Mouse (Mus musculus) 416B (cell line): ENCODE measurements around the gene Phospho1.
A peak's percentile ranks its signal among the peaks of the same experiment; 100 is the strongest.

Experiments used
- DNase-seq: peaks from one replicate; pipeline ENCODE4 v3.0.0; 2011; ENCODE audit warnings: low read depth

The Phospho1 gene

GRCm38 (mm10) chr11:95834143-95834667 lies 9.9 kb downstream of the Phospho1 start:
- DNase-seq = peak; percentile 89

- DNase-seq = peak; percentile 90
These were observed 10.7 kb downstream of the Phospho1 start for GRCm38 (mm10) chr11:95834742-95835710.

- no peak for DNase-seq
These were observed 11.5 kb downstream of the Phospho1 start for GRCm38 (mm10) chr11:95835832-95836231.

GRCm38 (mm10) chr11:95836433-95836832 lies 12.1 kb downstream of the Phospho1 start:
- DNase-seq = no peak

- no peak for DNase-seq
These were observed 12.8 kb downstream of the Phospho1 start, which contains the start of gene Gngt2 for GRCm38 (mm10) chr11:95837059-95837458. Gene Gngt2, plus strand, starts transcription at chr11:95837216.

GRCm38 (mm10) chr11:95838598-95838997 lies 14.3 kb downstream of the Phospho1 start:
- no peak for DNase-seq

GRCm38 (mm10) chr11:95838999-95839868 lies 14.9 kb downstream of the Phospho1 start:
- no peak for DNase-seq

- no peak for DNase-seq
These were observed 16.6 kb downstream of the Phospho1 start for GRCm38 (mm10) chr11:95840694-95841497.

- no peak for DNase-seq
These were observed 17.2 kb downstream of the Phospho1 start for GRCm38 (mm10) chr11:95841498-95841830.

- DNase-seq = peak; percentile 58
These were observed 17.9 kb downstream of the Phospho1 start, which contains the start of gene Abi3 for GRCm38 (mm10) chr11:95842074-95842681. Gene Abi3, minus strand, starts transcription at chr11:95842476.

- DNase-seq = peak; percentile 70
These were observed 18.7 kb downstream of the Phospho1 start for GRCm38 (mm10) chr11:95842953-95843352.

GRCm38 (mm10) chr11:95843421-95843950 lies 19.2 kb downstream of the Phospho1 start:
- no peak for DNase-seq

GRCm38 (mm10) chr11:95844935-95845334 lies 20.6 kb downstream of the Phospho1 start:
- no peak for DNase-seq

- no peak for DNase-seq
These were observed 26.6 kb downstream of the Phospho1 start for GRCm38 (mm10) chr11:95850898-95851297.

- peak; percentile 69 for DNase-seq
These were observed 29.4 kb downstream of the Phospho1 start for GRCm38 (mm10) chr11:95853684-95854083.

- DNase-seq = peak; percentile 31
These were observed 33.0 kb downstream of the Phospho1 start for GRCm38 (mm10) chr11:95857306-95857705.

- no peak for DNase-seq
These were observed 33.6 kb downstream of the Phospho1 start for GRCm38 (mm10) chr11:95857716-95858527.

GRCm38 (mm10) chr11:95858528-95859467 lies 34.5 kb downstream of the Phospho1 start:
- DNase-seq = peak; percentile 99

- DNase-seq = peak; percentile 85
These were observed 35.2 kb downstream of the Phospho1 start for GRCm38 (mm10) chr11:95859468-95859855.
